Mouse (Mus musculus): ENCODE measurements around the gene March9.

GRCm38 (mm10) chr10:127055406-127055805 is 4.6 kb downstream of the March9 start:
- TF ChIP-seq ZC3H11A (IDR thresholded peaks at IDR 0.05; ENCODE audit: low read depth, low read length), result no peak
- no peak for TF ChIP-seq GATA1 (IDR thresholded peaks at IDR 0.05; ENCODE audit: low read depth, low read length)
- no peak for TF ChIP-seq CTCF (IDR thresholded peaks at IDR 0.05 in 2 of 3, conservative IDR thresholded peaks at IDR 0.05 in 1 of 3; ENCODE audit: control insufficient read depth in 1 of 3, insufficient read depth in 1 of 3, low read depth in 2 of 3, low read length in 3 of 3, poor library complexity in 1 of 3, severe bottlenecking in 1 of 3)
- TF ChIP-seq RCOR1 (IDR thresholded peaks at IDR 0.05; ENCODE audit: low read depth, low read length), result no peak
- no peak for TF ChIP-seq TCF12 (IDR thresholded peaks at IDR 0.05; ENCODE audit: low read depth, low read length)
